Mouse (Mus musculus): ENCODE results near the gene Mcm8. TPM values are rescaled to one million over a fixed set of nuclear protein-coding genes. Genes with fewer than 3 reads are reported as not detected.

The Mcm8 gene
- polyA plus RNA-seq (2021; fragmentation: Nextera tagmentation), result 2.5 and 3.0 TPM in 2 replicates
- long read RNA-seq, experiment 1, transcript Mcm8-201 (19 exons, 3,179 nt), result major isoform, 22 of 24 reads
- long read RNA-seq, experiment 1, partial matches to known transcripts, result 0 of 24 reads
- long read RNA-seq, experiment 1, other reads (novel, unspliced or antisense), result 1 of 24 reads
- long read RNA-seq, experiment 2, partial matches to known transcripts, result 3 of 6 reads
- long read RNA-seq, experiment 2, other reads (novel, unspliced or antisense), result 0 of 6 reads

DNA sequence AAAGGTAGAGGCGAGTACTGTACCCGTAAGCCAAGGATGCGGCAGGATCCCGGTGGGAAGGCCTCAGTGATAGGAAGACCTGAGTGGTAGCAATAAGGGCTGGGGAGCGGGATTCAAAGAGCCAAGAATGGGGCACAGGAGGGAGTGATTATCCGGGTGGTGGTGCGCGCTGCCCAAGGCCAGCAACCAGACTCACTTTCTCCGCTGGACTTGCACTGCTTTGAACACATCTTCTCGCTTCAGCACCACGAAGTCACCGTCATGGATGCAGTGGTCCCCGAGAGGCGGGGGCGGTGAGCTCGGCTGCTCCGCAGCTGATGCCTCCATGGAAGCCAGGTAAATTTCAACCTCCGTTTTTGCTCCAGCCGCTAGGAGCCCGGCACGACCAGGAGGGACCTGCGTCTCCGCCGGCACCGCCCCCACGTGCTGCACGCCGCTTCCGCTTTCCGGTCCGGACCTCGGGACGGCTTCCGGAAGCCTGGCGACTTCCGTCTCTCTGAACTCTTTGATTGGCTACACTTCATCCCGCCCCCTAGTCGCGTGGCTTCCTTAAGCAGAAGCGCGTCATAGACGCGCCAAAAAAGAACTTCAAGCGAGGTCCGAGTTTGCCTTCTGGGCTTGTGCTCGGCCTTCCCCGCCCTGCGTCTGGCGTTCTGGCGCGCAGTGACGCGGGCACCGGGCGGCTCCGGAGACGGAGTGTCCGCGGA, at the start of gene Mcm8, which contains the start of gene Trmt6:
Mcm8 (plus strand) TSS at position 534 of the 707 bp plus-strand sequence.
Trmt6 (minus strand) TSS at position 448 of the 707 bp plus-strand sequence.

DNA sequence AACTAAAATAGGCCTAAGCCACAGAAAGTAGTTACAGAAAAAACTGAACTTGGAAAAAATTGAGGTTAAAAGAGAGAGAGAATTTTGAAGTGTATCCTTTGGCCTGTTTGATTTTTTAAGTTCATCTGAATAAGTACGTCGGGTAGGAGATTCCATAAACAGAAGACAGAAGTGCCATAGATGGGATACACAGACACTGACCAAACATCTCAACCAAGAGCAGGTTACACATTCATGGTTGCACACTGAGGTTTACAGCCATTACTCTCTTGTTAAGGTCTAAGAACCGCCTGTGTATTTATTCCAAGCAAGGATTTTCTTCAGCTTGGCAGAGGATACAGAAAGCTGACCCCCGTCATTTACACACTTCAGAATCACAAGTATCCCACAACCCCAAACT, 35.0 kb upstream of the Mcm8 start, which contains the start of gene Chgb:
Chgb (plus strand) TSS at position 301 of the 400 bp plus-strand sequence.

DNA sequence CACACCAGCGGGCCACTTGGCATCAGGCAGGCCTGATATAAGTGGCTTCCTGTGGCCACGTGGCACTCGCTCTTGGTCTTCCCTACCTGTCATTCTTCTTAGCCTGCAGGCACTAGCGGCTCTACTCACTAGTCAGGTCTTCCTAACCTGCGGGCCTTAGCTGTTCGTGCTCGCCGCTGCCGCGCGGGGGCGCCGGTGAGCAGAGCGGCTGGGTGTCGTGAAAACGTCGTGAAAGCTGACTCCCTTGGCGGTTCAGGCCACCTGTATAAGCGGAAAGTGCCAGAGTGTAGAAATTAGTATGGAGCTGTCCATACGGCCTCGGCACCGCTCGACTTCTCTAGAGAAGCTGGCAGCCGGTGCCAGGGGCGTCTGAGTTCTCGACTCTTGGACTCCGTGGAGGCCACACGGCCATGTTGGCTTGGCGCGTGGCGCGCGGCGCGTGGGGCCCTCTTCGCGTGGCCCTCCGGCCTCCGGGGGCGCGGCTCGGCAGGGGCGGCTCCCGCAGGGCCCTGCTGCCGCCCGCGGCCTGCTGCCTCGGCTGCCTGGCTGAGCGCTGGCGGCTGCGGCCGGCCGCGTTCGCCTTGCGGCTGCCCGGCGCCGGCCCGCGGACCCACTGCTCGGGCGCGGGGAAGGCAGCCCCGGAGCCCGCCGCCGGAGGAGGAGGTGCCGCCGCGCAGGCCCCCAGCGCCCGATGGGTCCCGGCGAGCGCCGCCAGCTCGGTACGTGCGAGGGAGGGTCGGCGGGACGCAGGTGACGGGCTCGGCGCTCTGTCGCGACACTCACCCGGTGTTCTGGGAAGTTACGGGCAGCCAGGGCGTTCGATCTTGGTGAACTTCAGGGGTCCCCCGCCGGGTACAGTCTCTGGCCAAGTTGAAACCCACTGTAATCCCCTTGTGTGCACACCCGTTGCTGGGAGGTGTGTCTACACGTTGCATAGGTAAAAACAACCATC, 30.7 kb downstream of the Mcm8 start, which contains the start of gene Crls1:
Crls1 (plus strand) TSS at position 260 of the 952 bp plus-strand sequence.

DNA sequence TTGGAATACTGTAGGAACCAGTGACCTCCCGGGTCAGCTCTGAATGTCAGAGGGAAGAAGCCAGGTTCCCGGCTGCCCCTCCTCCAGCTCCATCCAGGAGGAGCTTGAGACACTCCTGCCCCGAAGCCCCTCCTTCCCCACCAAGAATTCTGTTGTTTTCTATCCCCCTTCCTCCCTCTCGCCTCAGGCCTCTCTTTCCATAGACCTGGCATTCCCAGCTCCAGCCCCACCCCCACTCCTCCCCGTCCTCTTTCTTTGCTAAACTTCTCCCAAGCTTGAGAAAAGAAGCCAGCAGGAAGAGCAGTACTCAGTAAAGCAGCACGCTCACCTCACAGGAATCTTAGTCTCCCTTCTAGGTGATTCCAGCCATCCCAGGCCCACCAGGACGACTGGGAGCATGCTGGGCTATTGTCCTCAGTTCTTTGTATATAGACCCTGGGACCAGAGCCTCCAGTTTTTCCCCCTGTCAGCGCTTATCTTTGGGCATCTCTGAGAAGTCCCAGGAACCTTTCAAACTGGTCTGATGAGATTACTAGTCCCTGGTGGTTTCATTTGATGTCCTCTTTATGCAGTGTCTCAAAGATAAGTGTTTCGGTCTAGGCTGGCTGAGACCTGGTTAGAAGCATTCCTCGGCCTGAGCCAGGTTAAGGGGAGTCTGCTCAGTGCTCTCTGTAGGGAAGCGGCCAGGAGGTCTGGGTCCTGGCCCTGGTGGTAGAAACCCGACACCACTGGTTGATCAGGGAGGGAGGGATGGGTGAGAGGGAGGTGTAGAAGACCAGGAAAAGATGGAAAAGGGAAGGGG, 65.1 kb downstream of the Mcm8 start, which contains the start of gene Lrrn4:
Lrrn4 (minus strand) TSS at position 48 of the 802 bp plus-strand sequence.

Other genes with a start within 250 kb of the Mcm8 start
- gene Gpcpd1, start 228.4 kb upstream of the Mcm8 start, polyA plus RNA-seq (2021; fragmentation: Nextera tagmentation), result 40.8 and 41.0 TPM in 2 replicates
- 37.5 and 38.3 TPM in 2 replicates for gene Shld1, start 129.2 kb upstream of the Mcm8 start, polyA plus RNA-seq (2021; fragmentation: Nextera tagmentation)
- gene Chgb, start 34.9 kb upstream of the Mcm8 start, polyA plus RNA-seq (2021; fragmentation: Nextera tagmentation), result 177 and 204 TPM in 2 replicates
- gene Trmt6, start 86 bp upstream of the Mcm8 start, polyA plus RNA-seq (2021; fragmentation: Nextera tagmentation), result 33.7 TPM in 2 replicates
- gene Crls1, start 30.5 kb downstream of the Mcm8 start, polyA plus RNA-seq (2021; fragmentation: Nextera tagmentation), result 14.2 and 16.8 TPM in 2 replicates
- gene Lrrn4, start 64.8 kb downstream of the Mcm8 start, polyA plus RNA-seq (2021; fragmentation: Nextera tagmentation), result 0.20 and 0.40 TPM in 2 replicates
- gene Fermt1, start 129.8 kb downstream of the Mcm8 start, polyA plus RNA-seq (2021; fragmentation: Nextera tagmentation), result 0.56 and 0.91 TPM in 2 replicates

All from left cerebral cortex, adult 6 months (tissue).